Comparison of ENCODE assay signal across 26 mouse cellular contexts in the genomic region with DNA sequence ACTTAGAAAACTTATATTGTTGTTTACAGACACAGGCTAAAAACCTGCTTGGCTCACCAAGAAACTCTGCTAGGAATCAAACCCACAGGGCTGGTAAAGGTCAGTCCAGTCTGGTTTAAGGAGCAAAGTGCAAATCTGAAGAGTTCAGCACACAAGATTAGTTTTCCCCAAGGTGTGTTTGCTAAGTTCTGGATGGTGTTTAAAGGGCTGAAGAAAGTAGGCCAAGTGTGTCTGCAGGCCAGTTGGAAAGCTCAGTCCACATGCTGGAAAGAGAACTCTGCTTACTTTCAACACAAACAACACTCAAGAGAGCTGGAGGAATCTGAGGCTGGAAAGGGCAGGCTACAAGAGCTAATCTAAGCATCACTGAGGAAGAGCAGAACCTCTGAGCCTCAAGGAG. TPM values are rescaled to one million over a fixed set of nuclear protein-coding genes. Genes with fewer than 3 reads are reported as not detected.
DNase-seq lines count a peak whose midpoint lies in the region; ATAC-seq and TF ChIP-seq lines count a peak whose summit lies in the region.
"Had no signal": no experiment of that assay in that cellular context is flagged by ENCODE, and none has a peak within 500 bp of the region (broad histone marks: within the 10 kb centered on the region; RNA-seq: fewer than 3 reads in every experiment).

No protein-coding gene starts in this region.

- no peak overlapping the region for H3K27ac ChIP-seq in embryonic facial prominence, embryonic 14.5 days (replicated peaks; ENCODE audit: low read depth, low read length)
- no peak overlapping the region for H3K27ac ChIP-seq in embryonic facial prominence, embryonic 10.5 days (replicated peaks)
- no peak overlapping the region for H3K27ac ChIP-seq in liver, adult 2 months (replicated peaks; ENCODE audit: insufficient read depth, low read depth, low read length)
- no peak overlapping the region for H3K27ac ChIP-seq in liver, embryonic 11.5 days (ENCODE audit: low read depth, low read length)
- H3K27ac ChIP-seq in hindbrain, embryonic 11.5 days (ENCODE audit: low read depth, low read length) = no peak overlapping the region
- no peak overlapping the region for H3K27ac ChIP-seq in intestine, postnatal 0 days (ENCODE audit: low read depth, low read length)
- H3K27ac ChIP-seq: embryonic facial prominence, embryonic 15.5 days; hindbrain, embryonic 13.5 days; left cerebral cortex, adult 2 months; limb, embryonic 15.5 days; midbrain, embryonic 10.5 days; neural tube, embryonic 13.5 days had no signal

- no peaks in the 10 kb centered on the region for H3K27me3 ChIP-seq in embryonic facial prominence, embryonic 14.5 days (replicated peaks; ENCODE audit: control insufficient read depth, insufficient read depth, low read length)
- H3K27me3 ChIP-seq in embryonic facial prominence, embryonic 10.5 days (replicated peaks; ENCODE audit: low read depth, poor library complexity, severe bottlenecking) = no peaks in the 10 kb centered on the region
- H3K27me3 ChIP-seq in liver, adult 2 months (ENCODE audit: control insufficient read depth, insufficient read depth, low read length) = no peaks in the 10 kb centered on the region
- no peaks in the 10 kb centered on the region for H3K27me3 ChIP-seq in liver, embryonic 11.5 days (replicated peaks; ENCODE audit: control insufficient read depth, insufficient read depth, low read length)
- H3K27me3 ChIP-seq in hindbrain, embryonic 11.5 days (ENCODE audit: control insufficient read depth, insufficient read depth, low read length) = no peaks in the 10 kb centered on the region
- no peaks in the 10 kb centered on the region for H3K27me3 ChIP-seq in intestine, postnatal 0 days (replicated peaks; ENCODE audit: control insufficient read depth, insufficient read depth, low read length)
- H3K27me3 ChIP-seq: embryonic facial prominence, embryonic 15.5 days; hindbrain, embryonic 13.5 days; limb, embryonic 15.5 days; neural tube, embryonic 13.5 days had no signal

- no peak overlapping the region for H3K4me3 ChIP-seq in embryonic facial prominence, embryonic 14.5 days (ENCODE audit: low read depth, low read length)
- H3K4me3 ChIP-seq in embryonic facial prominence, embryonic 10.5 days = no peak overlapping the region
- no peak overlapping the region for H3K4me3 ChIP-seq in liver, adult 2 months (ENCODE audit: insufficient read depth, low read depth, low read length)
- H3K4me3 ChIP-seq in liver, embryonic 11.5 days (ENCODE audit: low read depth, low read length) = no peak overlapping the region
- H3K4me3 ChIP-seq in hindbrain, embryonic 11.5 days (ENCODE audit: low read depth, low read length) = no peak overlapping the region
- no peak overlapping the region for H3K4me3 ChIP-seq in intestine, postnatal 0 days (ENCODE audit: low read depth, low read length)
- H3K4me3 ChIP-seq: embryonic facial prominence, embryonic 15.5 days; hindbrain, embryonic 13.5 days; left cerebral cortex, adult 2 months; limb, embryonic 15.5 days; midbrain, embryonic 10.5 days; myocyte; neural tube, embryonic 13.5 days had no signal

- H3K4me1 ChIP-seq in embryonic facial prominence, embryonic 14.5 days (ENCODE audit: control insufficient read depth, insufficient read depth, low read length) = peaks cover 11% of the 10 kb centered on the region
- peaks cover 24% of the 10 kb centered on the region for H3K4me1 ChIP-seq in embryonic facial prominence, embryonic 10.5 days
- peaks cover 5% of the 10 kb centered on the region; the same call in 1 of the 2 replicates for H3K4me1 ChIP-seq in liver, adult 2 months (ENCODE audit: control insufficient read depth, insufficient read depth, low read length)
- H3K4me1 ChIP-seq in liver, embryonic 11.5 days (replicated peaks; ENCODE audit: control insufficient read depth, insufficient read depth, low read length) = no peaks in the 10 kb centered on the region
- 0 out of 2 replicates have a peak, but pooled peaks cover 5% of the 10 kb centered on the region for H3K4me1 ChIP-seq in hindbrain, embryonic 11.5 days (replicated peaks; ENCODE audit: control insufficient read depth, insufficient read depth, low read length)
- peaks cover 2% of the 10 kb centered on the region; the same call in 1 of the 2 replicates for H3K4me1 ChIP-seq in intestine, postnatal 0 days (replicated peaks; ENCODE audit: control insufficient read depth, insufficient read depth, low read length)

- H3K36me3 ChIP-seq in embryonic facial prominence, embryonic 14.5 days (ENCODE audit: control insufficient read depth, insufficient read depth, low read length) = peaks cover 27% of the 10 kb centered on the region
- peaks cover 72% of the 10 kb centered on the region for H3K36me3 ChIP-seq in embryonic facial prominence, embryonic 10.5 days (replicated peaks)
- H3K36me3 ChIP-seq in liver, adult 2 months (ENCODE audit: control insufficient read depth, insufficient read depth, low read length) = no peaks in the 10 kb centered on the region
- H3K36me3 ChIP-seq in liver, embryonic 11.5 days (ENCODE audit: control insufficient read depth, insufficient read depth, low read length) = no peaks in the 10 kb centered on the region; the same call in 1 of the 2 replicates
- H3K36me3 ChIP-seq in hindbrain, embryonic 11.5 days (ENCODE audit: control insufficient read depth, insufficient read depth, low read length) = no peaks in the 10 kb centered on the region
- peaks cover 13% of the 10 kb centered on the region; the same call in 1 of the 2 replicates for H3K36me3 ChIP-seq in intestine, postnatal 0 days (ENCODE audit: control insufficient read depth, insufficient read depth)
- H3K36me3 ChIP-seq: hindbrain, embryonic 13.5 days had no signal

- TF ChIP-seq POLR2A in liver, adult 2 months (IDR thresholded peaks at IDR 0.05; ENCODE audit: extremely low read depth, insufficient read depth, low read length) = no peak

- H3K9ac ChIP-seq in embryonic facial prominence, embryonic 14.5 days (ENCODE audit: low read depth, low read length) = no peak overlapping the region
- H3K9ac ChIP-seq in liver, adult 2 months (ENCODE audit: low read depth, low read length) = no peak overlapping the region
- H3K9ac ChIP-seq in liver, embryonic 11.5 days (ENCODE audit: low read depth, low read length) = no peak overlapping the region
- no peak overlapping the region for H3K9ac ChIP-seq in hindbrain, embryonic 11.5 days (ENCODE audit: low read depth, low read length)
- no peak overlapping the region for H3K9ac ChIP-seq in intestine, postnatal 0 days (ENCODE audit: low read depth, low read length)
- H3K9ac ChIP-seq: embryonic facial prominence, embryonic 15.5 days; hindbrain, embryonic 13.5 days; limb, embryonic 15.5 days; neural tube, embryonic 13.5 days had no signal

- no peak for ATAC-seq in embryonic facial prominence, embryonic 14.5 days (ENCODE audit: low read depth)
- ATAC-seq in liver, embryonic 11.5 days (replicated peaks; ENCODE audit: low FRiP score) = no peak
- no peak for ATAC-seq in hindbrain, embryonic 11.5 days (ENCODE audit: low FRiP score)
- ATAC-seq in intestine, postnatal 0 days = no peak
- ATAC-seq: CD4-positive, CD25-positive, alpha-beta regulatory T cell, adult 4 months; forebrain, embryonic 14.5 days; midbrain, embryonic 16.5 days had no signal

- peak; percentile 16 for DNase-seq in embryonic facial prominence, embryonic 14.5 days (ENCODE audit: low spot score)
- DNase-seq in embryonic facial prominence, embryonic 10.5 days (ENCODE audit: low spot score) = no peak
- peak; percentile 14 for DNase-seq in liver, adult 2 months (ENCODE audit: extremely low read depth, low read depth, low spot score)
- DNase-seq in liver, embryonic 11.5 days (ENCODE audit: low spot score) = no peak
- DNase-seq in lung, postnatal 25 days (ENCODE audit: low spot score) = peak; percentile 62
- no peak for DNase-seq in hindbrain, embryonic 11.5 days (ENCODE audit: low spot score)
- DNase-seq: cerebellum, adult 8-10 months; cerebellum, postnatal 36 days; embryo, embryonic 11 days; gastrocnemius, postnatal 25 days; layer of hippocampus, adult 9-11 months; left cerebral cortex, postnatal 4 days; retina, postnatal 1 day; thymus, adult 18-20 months; thymus, postnatal 36 days had no signal

- TF ChIP-seq CTCF in liver, adult 2 months (IDR thresholded peaks at IDR 0.05; ENCODE audit: low read depth, low read length) = no peak
- no peak for TF ChIP-seq CTCF in intestine, postnatal 0 days (IDR thresholded peaks at IDR 0.05; ENCODE audit: low read depth)

- H3K9me3 ChIP-seq in embryonic facial prominence, embryonic 14.5 days (ENCODE audit: control insufficient read depth, low read length) = no peaks in the 10 kb centered on the region
- no peaks in the 10 kb centered on the region for H3K9me3 ChIP-seq in embryonic facial prominence, embryonic 10.5 days
- no peaks in the 10 kb centered on the region for H3K9me3 ChIP-seq in liver, embryonic 11.5 days (ENCODE audit: control insufficient read depth, low read length)
- no peaks in the 10 kb centered on the region for H3K9me3 ChIP-seq in hindbrain, embryonic 11.5 days (ENCODE audit: control insufficient read depth, low read length)
- H3K9me3 ChIP-seq in intestine, postnatal 0 days (ENCODE audit: control insufficient read depth) = no peaks in the 10 kb centered on the region
- H3K9me3 ChIP-seq: embryonic facial prominence, embryonic 15.5 days; hindbrain, embryonic 13.5 days; limb, embryonic 15.5 days; midbrain, embryonic 10.5 days; neural tube, embryonic 13.5 days had no signal

- H3K79me2 ChIP-seq in liver, adult 2 months (ENCODE audit: control insufficient read depth, insufficient read depth, low read length) = peaks cover 17% of the 10 kb centered on the region

- H3K4me2 ChIP-seq in embryonic facial prominence, embryonic 14.5 days (ENCODE audit: low read depth, low read length) = no peak overlapping the region
- H3K4me2 ChIP-seq in liver, embryonic 11.5 days = no peak overlapping the region
- H3K4me2 ChIP-seq in hindbrain, embryonic 11.5 days (replicated peaks; ENCODE audit: low read depth, low read length) = no peak overlapping the region
- no peak overlapping the region for H3K4me2 ChIP-seq in intestine, postnatal 0 days (replicated peaks; ENCODE audit: low read depth)
- H3K4me2 ChIP-seq: embryonic facial prominence, embryonic 15.5 days; hindbrain, embryonic 13.5 days; limb, embryonic 15.5 days; neural tube, embryonic 13.5 days had no signal

RNA-seq across cellular contexts. Expression of a gene that starts 13.1 kb away (rescaled TPM):
- polyA plus RNA-seq in embryonic facial prominence, embryonic 14.5 days (2014; fragmentation: Nextera tagmentation; extraction: Ambion mirVana) = 32.1 and 33.6 TPM in 2 replicates
- 21.0 and 22.9 TPM in 2 replicates for polyA plus RNA-seq in embryonic facial prominence, embryonic 10.5 days (2016; fragmentation: Nextera tagmentation; extraction: Ambion mirVana)
- total RNA-seq in liver, adult 2 months (2014; rRNA removed) = 5.4 and 7.3 TPM in 2 replicates
- polyA plus RNA-seq in liver, adult 2 months (2012; rRNA removed) = 3.7 and 4.8 TPM in 2 replicates
- polyA plus RNA-seq in liver, embryonic 11.5 days (2014; fragmentation: Nextera tagmentation; extraction: Ambion mirVana) = 11.2 and 11.7 TPM in 2 replicates
- polyA plus RNA-seq in hindbrain, embryonic 11.5 days (2014; fragmentation: Nextera tagmentation; extraction: Ambion mirVana) = 28.1 and 30.4 TPM in 2 replicates
- 6.9 and 8.3 TPM in 2 replicates for polyA plus RNA-seq in intestine, postnatal 0 days (2015; fragmentation: Nextera tagmentation; extraction: Ambion mirVana)

Comparison
In these comparisons a context has a peak if more than half of its experiments do, and no peak if none do; other contexts are left out.
1. DNase-seq: peak in embryonic facial prominence, embryonic 14.5 days (single experiment), liver, adult 2 months (single experiment) and lung, postnatal 25 days (single experiment); none in embryonic facial prominence, embryonic 10.5 days (single experiment), liver, embryonic 11.5 days (single experiment) and hindbrain, embryonic 11.5 days (single experiment).